Mouse (Mus musculus) thymus, postnatal 10 days (tissue): ENCODE results near the gene Erbb4.

Experiments
- DNase-seq, 2 experiments: peaks; one replicate each; pipeline ENCODE4 v3.0.0; 2021; ENCODE audit warnings: low spot score in 2 of 2

Gene Erbb4

DNA sequence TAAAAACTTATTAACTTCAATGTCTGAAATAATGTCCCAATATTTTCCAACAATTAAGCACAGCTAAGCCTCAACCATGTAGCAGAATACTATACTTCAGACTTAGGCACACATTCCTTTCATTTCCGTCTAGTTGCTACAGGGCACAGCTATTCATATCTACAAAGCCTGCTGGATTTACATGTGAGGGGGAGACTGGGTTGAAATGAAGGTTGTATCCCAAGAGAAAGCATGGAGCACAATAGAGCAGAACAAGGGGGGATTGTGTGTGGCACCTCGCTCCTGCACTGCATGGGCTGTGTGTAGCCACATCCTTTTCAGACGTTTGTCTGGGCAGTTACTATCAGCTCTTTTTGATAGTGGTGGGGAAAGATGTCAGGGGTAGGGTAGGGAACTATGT is 83.0 kb downstream of the Erbb4 start:
- no peak for DNase-seq

DNA sequence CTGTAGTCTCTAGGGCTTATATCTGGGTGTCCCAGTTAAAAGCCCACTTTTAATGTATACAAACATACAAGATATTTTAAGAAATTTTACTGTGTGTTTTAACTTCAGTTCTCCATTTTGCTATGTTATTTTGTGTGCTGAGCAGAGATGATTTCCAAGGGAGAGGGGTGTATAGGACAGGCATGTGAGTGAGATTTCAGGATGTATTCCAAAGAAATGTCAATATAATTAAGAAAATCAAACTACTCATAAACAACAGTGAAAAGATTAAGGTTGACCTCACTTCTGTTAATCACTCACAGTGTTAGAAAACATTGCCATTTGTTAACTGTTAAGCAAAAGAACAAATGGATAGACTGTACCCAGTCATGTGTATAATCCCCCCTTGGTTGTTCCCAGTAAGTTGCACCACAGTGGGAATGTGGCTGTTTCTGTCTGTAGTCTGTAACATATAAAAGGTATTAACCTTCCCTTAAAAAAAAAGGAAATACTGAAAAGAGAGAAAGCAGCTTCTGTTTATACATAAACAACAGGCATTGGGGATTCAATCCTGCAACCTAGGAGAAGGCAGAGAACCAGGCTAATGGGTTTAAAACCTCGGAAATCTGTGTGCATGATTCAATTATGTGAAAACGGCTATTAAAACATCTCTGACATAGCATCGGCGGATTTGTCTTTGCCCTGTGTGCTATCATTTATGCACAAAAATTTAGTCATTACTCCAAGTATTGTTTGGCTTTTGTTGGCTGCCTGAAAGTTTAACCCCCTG is 84.5 kb downstream of the Erbb4 start:
- DNase-seq, result no peak

DNA sequence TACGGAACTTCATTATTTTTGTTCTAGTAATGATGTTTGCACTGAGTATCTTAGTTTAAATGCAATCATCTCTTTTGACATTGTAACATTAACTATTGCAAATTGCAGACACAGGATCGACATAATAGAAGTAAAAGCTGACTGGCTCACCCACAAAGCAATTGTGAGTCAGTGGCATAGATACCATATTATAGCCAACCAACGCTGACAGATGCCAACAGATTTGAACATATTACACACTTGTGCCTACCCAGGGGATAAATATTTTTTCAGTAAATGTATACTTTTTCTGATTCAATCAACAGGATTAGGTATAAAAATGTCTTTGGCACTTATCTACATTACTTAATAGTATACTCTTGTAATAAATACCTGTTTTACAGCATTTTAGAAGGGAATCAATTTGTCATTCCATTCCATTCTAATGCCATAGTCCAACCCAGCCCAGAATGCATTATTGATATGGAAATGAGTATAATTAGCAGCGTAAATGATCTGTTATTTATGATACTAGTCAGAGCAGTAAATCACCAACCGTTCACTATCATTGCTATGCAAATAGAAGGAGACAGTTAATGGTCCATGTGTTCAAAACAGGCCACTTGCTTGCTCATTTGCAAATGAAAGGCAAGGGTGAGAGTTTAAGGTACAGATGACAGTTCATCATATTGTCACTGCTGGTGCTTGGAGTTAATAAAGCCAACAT is 97.9 kb downstream of the Erbb4 start:
- no peak for DNase-seq

DNA sequence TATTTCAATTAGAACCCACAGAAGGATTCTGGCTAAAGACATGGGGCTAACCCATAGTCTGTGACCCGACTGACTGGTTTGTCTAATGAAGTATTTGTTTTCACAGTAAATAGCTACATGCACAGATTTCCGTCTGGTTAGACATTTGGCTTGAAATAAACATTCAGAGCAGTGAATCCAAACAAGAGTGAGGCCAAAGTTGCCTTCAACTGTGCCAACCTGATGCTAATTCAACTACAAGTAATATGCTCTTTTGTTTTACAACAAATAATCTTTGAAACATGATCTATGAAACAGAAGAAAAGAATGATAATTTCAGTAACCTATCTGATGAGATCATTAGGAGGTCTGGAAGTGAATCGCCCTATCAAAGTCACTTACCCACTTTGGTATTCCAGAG is 106.5 kb downstream of the Erbb4 start:
- DNase-seq, result no peak

DNA sequence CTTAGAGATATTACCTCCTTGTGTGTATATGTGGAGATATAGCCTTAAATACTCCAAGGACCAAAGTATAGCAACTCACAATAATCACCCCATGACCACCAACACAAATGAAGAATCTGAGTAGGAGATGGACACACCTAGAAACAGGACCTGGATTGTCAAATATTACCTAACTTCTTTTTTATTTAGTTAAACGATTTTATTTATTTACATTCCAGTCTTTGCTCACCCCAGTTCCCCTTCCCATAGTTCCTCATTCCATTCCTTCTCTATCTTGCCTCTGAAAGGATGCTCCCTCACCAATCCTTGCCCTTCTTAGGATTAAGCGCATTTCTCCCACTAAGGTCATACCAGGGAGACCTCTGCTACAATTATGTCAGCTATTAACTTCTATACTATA is 128.6 kb downstream of the Erbb4 start:
- no peak for DNase-seq

DNA sequence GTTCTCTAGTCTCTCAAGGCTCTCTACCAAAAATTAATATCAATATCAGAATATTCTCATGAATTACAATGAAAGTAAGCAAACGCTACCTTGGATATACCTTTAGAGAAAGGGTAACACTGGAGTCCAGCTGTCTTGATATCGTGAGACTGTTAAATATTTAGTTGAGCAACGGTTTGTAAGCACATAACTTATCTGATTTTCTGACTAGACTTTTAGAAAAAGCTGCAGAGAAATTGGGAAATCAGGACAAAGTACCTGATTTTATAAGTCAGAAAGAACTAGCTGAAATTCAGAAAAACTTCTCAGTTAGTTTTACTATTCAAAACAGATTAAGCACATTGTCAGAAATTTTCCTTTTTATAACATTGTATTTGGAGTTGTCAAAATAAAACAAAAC is 129.3 kb downstream of the Erbb4 start:
- DNase-seq, result no peak

DNA sequence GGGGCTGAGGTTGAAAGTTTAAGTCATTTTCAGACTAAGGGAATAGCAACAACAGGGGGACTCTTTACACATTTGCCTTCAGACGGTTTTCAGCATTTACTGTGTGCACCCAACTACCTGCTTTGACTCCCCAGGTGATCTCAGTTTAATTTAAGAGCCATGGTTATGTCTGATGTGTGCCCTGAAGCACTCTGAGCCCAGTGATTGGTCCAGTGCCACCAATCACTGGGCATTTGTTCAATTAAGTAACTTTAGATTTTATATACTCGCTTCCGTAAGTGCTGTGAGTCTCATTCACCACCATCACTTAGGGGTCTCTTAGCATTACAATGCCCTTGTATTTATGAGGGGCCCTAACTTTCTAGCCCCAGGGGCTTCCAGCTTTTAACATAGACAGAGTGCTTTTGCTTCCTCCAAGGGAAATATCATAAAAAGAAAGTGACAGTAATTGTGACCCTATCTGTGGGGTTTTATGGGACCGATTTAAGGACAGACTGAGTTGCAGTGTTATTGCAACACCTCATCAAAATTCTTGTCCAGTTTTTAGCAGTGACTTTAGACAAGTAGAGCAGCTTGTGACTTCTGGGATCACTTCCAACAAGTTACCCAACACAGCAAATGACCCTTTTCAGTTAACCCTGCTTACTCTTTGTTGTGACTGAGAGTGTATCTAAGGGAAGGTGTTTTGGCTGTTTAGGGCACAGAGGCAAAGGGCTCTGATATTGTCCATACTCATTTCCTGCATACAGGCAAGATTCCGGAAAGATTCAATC is 134.3 kb downstream of the Erbb4 start:
- no peak for DNase-seq

DNA sequence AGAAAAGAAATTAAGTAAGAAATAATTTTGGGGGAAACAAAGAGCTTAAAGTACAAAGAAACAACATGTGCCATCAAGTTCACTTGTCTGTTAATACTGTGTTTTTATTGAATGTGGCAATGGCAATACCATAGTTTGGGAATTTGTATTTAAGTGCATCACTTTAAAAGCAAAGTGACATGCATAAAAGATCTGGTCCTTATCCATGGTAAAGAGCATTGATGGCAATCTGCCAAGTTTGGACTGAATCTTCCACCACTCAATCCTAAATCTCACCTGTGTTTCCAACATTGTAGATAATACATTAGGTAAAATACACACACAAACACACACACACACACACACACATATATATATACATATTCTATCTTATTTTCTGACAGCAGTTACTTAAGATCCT is 143.7 kb downstream of the Erbb4 start:
- no peak for DNase-seq

DNA sequence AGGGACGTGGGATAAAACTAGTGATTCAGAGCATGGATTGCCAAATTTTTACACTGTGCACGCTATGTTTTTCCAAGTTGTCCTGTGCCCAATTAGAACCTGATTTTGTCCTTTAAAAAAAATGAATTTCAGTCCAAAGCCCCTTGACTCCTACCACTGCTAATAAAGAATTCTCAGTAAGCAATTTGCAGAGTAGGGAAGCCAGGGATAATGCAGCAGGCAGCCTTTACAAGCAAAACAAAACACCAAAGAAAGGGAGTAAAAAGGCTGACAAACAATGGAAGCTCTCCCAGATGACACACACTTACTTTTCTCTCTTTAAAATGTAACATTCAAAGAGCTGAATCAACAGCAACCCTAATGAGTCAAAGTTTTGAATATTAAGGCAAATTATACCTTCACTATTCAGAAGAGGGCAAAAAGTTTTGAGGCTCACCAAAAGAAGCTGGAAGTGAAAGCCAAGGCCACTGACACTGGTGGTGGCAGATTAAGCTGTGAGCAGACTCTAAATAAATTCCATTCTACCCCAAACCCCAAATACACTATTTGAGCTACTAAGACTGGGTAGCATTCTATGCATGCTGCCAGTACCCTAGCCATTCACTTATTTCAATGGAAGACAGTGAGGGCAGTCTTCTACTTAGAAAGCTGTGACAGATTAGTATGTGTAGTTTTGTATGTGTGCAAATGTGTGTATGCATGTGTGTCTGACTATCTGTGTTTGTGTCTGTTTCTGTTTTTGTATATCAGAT is 146.3 kb downstream of the Erbb4 start:
- no peak for DNase-seq

DNA sequence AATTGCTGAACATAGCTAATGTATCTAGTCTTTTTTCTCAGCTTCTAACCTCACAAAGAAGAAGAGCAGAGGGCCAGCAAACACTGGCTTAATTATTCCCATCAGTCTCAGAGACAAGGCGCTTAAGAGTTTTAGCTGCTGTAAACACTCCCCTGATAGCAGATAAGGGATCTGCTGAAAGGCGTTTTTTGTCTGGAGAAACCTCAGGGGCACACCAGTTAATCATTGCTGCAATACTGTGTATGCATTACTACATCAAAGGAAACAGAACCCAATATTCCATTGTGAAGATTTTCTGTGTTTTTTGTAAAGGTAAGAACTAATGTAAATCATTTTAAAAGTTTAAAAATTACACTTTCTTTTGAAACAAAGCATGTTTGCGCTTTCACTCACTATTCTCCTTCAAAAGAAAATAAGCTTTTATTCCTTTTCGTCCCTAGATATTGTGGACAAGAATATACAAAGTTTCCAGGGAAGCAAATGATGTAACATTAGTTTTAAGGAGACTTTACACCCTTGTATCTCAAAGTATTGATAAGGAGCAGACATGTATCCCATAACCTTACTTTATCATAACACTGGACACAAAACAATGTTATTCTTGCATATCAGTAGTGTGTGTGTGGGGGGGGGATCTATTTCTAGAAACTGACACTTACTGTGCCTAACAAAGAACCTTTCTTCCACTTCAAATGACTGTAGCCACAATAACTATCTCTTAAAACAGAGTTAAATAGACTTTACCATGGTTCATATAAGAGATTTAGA is 150.9 kb downstream of the Erbb4 start:
- no peak for DNase-seq

DNA sequence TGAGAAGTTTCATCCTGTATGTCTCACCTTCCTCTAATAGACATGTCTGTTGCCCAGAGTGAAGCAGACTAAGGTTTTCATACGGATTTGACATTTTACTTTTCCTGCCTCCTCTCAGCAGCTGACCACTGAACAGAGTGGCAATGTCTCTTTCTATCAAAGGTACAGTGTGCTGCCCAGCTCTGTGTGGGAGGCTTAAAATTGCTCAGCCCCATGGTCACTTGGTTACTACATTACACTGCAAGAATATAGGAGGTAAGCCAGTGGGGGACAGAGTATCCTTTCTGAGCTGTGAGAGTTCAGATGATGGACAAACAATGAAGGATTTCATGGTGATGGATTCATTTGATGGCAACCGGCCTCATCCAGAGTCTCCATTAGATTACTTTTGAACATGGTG is 152.4 kb downstream of the Erbb4 start:
- no peak for DNase-seq

DNA sequence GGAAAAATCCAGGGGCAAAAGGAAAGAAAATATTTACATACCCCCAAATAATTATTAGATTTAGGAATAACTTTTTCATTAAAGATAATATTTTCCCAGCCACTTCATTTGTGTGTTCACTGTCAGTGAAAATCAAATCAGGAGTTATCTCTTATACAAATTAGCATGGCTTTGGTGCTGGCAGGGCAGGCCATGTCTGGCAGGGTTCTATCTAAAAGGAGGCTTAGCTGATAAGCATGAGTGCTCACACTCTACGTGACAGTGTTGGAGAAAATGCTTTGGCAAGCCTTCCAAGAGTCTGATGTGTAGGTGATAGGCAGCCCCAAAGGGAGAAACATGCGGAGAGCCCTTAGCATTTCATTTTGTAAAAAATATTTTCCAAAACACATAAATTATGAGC is 164.7 kb downstream of the Erbb4 start:
- no peak for DNase-seq

DNA sequence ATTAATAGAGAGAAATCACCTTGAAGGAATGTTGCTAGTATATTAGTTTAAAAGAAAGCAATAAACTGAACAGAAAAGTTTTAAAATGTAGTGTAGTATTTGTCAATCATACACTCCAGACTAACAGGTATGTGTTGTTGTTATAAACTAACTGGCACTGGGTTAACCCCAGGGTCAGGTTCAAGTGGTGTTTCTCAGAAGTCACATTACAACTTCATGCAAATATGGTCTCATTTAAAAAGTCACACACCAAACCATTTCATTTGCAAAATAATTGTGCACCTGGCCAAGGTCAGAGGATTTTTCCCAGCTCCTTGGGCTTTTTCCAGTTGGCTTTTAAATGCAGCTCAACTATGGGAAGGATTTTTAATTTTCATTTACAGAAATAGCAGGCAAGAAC is 173.1 kb downstream of the Erbb4 start:
- DNase-seq, result no peak

DNA sequence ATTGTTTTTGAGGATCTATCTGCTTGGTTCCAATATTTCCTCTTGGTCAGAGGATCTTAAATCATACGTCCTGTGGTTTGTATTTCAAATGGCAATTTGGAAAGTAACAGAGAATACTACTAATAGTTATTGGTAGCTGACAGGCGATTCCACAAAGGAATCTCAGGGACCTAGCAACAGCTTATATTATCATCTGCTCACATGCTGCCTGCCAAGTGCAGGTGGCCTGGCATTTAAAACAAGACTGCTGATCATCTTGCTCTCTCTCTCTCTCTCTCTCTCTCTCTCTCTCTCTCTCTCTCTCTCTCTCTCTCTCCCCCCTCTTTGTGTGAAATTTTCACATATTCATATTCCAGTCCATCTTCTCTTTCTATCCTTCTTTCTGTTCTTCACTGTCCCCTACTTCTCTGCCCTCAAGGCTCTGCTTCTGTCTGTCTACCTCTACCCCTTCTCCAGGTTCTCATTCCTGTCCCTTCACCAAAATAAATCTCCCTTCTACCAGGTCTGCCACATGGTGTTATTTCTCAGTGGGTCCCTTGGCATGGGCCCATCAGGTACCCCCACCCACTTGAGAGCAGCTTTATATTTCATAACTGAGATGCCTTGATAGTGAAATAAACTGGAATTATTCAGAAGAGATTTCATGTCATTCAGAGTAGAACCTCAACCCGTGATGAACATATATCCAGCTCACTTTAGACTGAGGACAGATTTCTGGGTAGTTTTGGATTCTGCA is 174.4 kb downstream of the Erbb4 start:
- DNase-seq, result no peak

DNA sequence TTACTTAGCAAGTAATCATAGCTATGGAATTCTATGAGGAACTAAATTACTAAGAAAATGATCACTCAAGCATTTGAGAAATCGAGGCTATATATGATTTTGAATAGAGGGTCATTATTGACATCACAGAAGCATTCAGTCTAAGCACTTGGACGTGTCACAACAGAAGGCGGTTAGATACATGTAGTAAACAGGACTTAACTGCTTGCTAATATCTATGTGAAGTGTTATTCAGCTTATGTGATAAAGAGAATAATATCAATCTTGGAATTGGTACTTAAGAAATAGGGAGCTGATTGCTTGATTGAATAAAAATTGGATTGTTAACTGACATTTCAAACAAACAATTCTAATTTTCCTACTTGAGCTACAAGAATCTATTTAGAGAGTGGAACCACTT is 190.0 kb downstream of the Erbb4 start:
- no peak for DNase-seq

DNA sequence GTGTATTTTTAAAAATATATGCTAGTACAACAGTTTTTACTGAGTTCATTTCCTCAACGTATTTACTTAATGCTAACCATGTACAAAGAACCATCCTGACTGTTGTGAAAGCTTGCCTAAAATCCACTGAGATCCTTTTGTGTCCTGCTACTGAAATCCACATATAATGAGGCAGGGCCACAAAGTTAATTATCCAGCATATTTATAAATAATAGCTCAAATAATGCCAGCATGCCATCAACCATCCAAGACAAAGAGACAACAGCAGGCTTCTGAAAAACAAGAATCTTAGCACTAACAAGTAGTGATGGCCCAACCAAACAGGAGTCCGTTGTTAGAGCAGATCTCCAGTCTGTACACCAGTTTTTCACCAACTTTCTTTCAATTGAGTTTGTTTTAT is 215.8 kb downstream of the Erbb4 start:
- no peak for DNase-seq

DNA sequence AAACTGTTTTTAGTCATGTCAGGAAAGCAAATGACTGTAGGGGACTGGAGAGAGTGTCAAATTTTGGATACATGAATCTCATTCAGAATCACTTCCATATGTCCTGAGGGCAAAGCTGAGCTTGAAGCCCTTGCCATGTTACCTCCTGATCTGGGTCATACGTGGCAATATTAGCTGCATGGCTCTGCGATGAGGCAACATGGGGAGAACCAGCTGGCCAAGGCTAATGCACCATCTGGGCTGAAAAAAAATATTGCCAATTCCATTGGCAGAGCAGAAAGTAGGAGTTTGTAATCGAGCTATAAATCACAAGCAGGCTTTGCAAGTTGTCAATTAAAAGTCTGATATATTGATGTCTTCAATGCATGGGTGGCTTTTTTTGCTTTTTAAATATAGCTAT is 221.0 kb downstream of the Erbb4 start:
- DNase-seq, result no peak

DNA sequence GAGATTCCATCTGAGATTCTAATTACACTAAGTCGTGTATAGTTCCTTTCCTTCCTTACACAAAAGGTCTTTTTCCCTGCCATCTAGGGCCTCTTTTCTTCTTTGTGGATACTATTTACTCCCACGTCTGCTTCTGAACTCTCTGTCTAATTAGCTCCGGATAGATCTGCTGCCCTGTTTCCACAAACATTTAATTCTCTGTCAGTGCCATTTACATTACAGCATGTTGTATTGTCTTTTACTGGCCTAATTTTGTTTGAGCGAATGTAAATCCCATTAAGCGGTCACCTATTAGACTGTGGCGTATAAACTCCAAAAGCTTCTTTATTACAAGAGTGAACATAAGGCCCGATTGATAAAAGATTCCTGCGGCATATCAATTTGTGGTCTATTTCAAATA is 232.9 kb downstream of the Erbb4 start:
- DNase-seq, result no peak

DNA sequence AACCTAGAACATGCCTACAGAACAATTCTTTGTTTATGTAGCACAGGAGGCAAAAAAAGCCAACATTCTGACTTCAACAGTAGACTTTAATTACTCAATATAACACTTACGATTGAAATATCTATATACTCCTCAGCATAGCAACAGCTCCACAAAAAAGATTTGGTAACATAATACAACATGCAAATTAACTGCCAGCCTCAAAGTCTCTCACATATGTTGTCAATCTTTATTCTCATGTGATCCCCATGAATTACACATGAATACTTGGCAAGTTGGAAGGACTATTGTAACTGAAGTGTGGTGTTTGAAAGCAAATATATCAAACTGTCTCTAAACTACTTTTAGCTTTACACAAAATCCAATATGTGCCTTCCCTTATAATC is 234.2 kb downstream of the Erbb4 start:
- no peak for DNase-seq

DNA sequence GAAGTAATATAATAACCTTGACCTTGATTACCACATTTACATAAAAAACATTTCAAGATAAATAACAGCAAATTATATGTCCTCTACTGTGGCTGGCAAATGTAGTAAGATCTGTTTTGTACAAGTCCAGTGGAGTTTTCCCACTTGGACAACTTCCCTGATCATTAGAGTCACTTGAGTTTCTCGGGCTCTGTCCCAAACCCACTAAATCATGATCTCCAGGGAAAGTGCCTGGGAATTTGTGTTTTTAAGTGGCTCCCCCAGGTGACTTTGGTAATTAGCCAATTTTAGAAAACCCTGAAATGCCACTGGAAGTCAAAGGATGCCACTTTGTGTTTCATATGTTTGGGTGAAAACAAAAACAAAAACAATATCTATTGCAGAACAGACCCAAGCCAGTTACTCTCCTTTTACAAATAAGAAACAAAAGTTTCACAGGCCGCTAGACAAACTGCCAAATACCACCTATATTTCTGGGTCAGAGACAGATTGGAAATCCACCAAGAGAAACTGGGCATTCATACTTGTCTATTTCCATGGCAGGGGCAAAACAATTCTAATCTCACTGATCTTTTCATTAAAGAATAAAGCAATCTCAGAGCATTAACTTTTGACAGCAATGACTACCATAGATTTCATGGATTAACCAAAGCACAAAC is 234.8 kb downstream of the Erbb4 start:
- no peak for DNase-seq
